Mouse (Mus musculus) heart, postnatal 0 days (tissue): ENCODE measurements around the gene Plaur. TPM values are rescaled to one million over a fixed set of nuclear protein-coding genes. Genes with fewer than 3 reads are reported as not detected.

Experiments used
- ATAC-seq: fragments of 200-750 bp; cut with Nextera tagmentation; 2 replicates; pipeline ENCODE4 v1.8.0; 2017; ENCODE audit warnings: low read depth, moderate number of reproducible peaks, moderate library complexity; ENCODE audit not compliant: insufficient read depth
- DNase-seq: peaks from one replicate; pipeline ENCODE4 v3.0.0-alpha.2; 2016; ENCODE audit warnings: low spot score
- H3K27ac ChIP-seq: fragments of 300-500 bp; sonication (generic); 2 replicates; pipeline ENCODE4 v1.5.1; 2014; ENCODE audit warnings: low read depth, mild to moderate bottlenecking
- H3K27me3 ChIP-seq: fragments of 300-500 bp; sonication (generic); 2 replicates; pipeline ENCODE4 v1.6.1; 2014; ENCODE audit warnings: low read length, mixed read lengths; ENCODE audit not compliant: control insufficient read depth, insufficient read depth
- H3K36me3 ChIP-seq: fragments of 300-500 bp; sonication (generic); replicated peaks from 2 replicates; pipeline ENCODE4 v1.6.1; 2014; ENCODE audit warnings: low read length, mixed read lengths; ENCODE audit not compliant: control insufficient read depth, insufficient read depth
- H3K4me1 ChIP-seq: fragments of 300-500 bp; sonication (generic); 2 replicates; pipeline ENCODE4 v1.6.1; 2014; ENCODE audit warnings: antibody characterized with exemption; ENCODE audit not compliant: control insufficient read depth, insufficient read depth
- H3K4me2 ChIP-seq: fragments of 300-500 bp; sonication (generic); 2 replicates; pipeline ENCODE4 v1.6.1; 2014; ENCODE audit warnings: low read depth, mild to moderate bottlenecking, low read length, moderate library complexity
- H3K4me3 ChIP-seq: fragments of 300-500 bp; sonication (generic); 2 replicates; pipeline ENCODE4 v1.5.1; 2014; ENCODE audit warnings: low read depth, low read length
- H3K9ac ChIP-seq: fragments of 300-500 bp; sonication (generic); replicated peaks from 2 replicates; pipeline ENCODE4 v1.6.1; 2014; ENCODE audit warnings: low read depth, low read length, mixed read lengths
- H3K9me3 ChIP-seq: fragments of 300-500 bp; sonication (generic); replicated peaks from 2 replicates; pipeline ENCODE4 v1.6.1; 2016; ENCODE audit warnings: low read length; ENCODE audit not compliant: control insufficient read depth
- CTCF ChIP-seq: IDR thresholded peaks from 2 replicates; pipeline ENCODE4 v1.5.1; 2016; ENCODE audit warnings: antibody characterized with exemption, control low read depth, low read depth
- EP300 ChIP-seq: IDR thresholded peaks from 2 replicates; pipeline ENCODE4 v1.6.1; 2016; ENCODE audit warnings: antibody characterized with exemption, low read depth
- WGBS: fragments of 180-500 bp; shearing (Covaris S2); extraction: QIAGEN DNeasy Blood & Tissue Kit; methylation state at CpG from one replicate; pipeline ENCODE4 v1.1.7; 2014; 5-methylcytosine and 5-hydroxymethylcytosine counted together
- polyA plus RNA-seq: library from polyadenylated mRNA; unstranded; fragments of >200 nt; fragmentation: Nextera tagmentation; extraction: Ambion mirVana; gene quantifications from 2 replicates; pipeline ENCODE4 v1.2.1, GENCODE M21; 2015
- total RNA-seq: library from RNA; depleted of rRNA; stranded (reverse); fragments of >200 nt; gene quantifications from 2 replicates; pipeline ENCODE4 v1.2.3, GENCODE M21; 2014; ENCODE audit warnings: low replicate concordance

Plaur gene
- total and polyA plus RNA-seq, 2 experiments from 2014 or later = 6.5 to 13.1 TPM

DNA sequence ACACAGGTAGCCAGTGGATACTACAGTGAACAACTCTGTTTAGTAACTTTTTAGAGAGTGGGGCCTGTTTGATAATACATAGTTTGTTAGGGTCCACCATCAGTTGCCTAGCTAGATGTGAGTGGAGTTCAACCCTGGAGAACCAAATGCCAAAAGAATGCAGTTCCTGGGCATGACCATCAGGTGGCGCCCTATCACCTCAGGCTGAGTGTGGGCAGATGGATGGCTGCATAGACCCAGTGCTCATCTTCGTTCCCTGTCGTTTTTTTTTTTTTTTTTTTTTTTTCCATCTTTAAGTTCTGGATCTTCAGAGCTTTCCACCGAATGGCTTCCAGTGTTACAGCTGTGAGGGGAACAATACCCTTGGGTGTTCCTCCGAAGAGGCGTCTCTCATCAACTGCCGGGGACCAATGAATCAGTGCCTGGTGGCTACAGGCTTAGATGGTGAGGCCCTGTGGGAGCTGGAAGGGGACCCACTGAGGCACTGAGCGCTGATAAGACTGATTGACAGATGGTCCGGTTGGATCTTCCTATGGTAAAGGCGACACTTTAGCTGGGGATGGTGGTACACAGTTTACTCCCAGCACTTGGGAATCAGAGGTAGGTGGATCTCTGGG is 11.7 kb downstream of the Plaur start:
- H3K9me3 ChIP-seq = no peaks in the 10 kb centered on the region
- no peak overlapping the region for H3K4me2 ChIP-seq
- peak; percentile 37 for ATAC-seq
- no peak overlapping the region for H3K4me3 ChIP-seq
- DNase-seq = no peak
- H3K27me3 ChIP-seq = no peaks in the 10 kb centered on the region
- no peak overlapping the region for H3K9ac ChIP-seq
- WGBS = 50% methylated on average over 10 of the region's 10 CpGs
- peaks cover 3% of the 10 kb centered on the region; the same call in 1 of the 2 replicates for H3K36me3 ChIP-seq
- H3K4me1 ChIP-seq = no peaks in the 10 kb centered on the region
- no peak overlapping the region for H3K27ac ChIP-seq
- TF ChIP-seq EP300 (no peak), CTCF (peak; percentile 91)

DNA sequence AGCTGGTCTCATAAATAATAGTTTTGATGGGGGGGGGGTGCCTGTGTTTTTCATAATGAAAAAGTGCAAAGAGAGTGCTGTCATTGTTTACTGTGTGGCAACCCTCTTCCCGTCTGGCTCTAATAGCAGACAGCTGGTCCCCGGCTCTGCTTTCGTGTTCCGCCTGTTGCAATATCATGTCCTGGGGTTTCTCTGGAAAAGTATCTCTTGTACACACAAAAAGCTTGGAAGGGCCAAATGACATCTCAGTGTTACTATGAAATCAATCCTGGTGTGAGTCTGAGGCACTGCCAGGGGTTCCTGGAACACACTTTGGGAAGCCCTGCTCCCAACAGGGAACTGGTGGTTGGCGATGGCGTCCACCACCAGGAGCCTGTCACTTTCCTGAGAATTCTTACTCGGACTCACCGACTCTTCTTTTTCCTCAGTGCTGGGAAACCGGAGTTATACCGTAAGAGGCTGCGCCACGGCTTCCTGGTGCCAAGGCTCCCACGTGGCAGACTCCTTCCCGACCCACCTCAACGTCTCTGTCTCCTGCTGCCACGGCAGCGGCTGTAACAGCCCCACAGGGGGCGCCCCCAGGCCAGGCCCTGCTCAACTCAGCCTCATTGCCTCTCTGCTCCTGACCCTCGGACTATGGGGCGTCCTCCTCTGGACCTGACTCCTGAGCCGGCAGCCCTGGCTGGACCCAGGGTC is 12.7 kb downstream of the Plaur start:
- no peak overlapping the region for H3K4me3 ChIP-seq
- H3K4me1 ChIP-seq = no peaks in the 10 kb centered on the region
- H3K27me3 ChIP-seq = no peaks in the 10 kb centered on the region
- no peak overlapping the region for H3K9ac ChIP-seq
- no peak overlapping the region for H3K4me2 ChIP-seq
- ATAC-seq (no peak), DNase-seq (no peak)
- WGBS = 43% methylated on average over 21 of the region's 21 CpGs
- no peak; the same call in 1 of the 2 replicates for TF ChIP-seq CTCF
- TF ChIP-seq EP300 = no peak
- H3K9me3 ChIP-seq = no peaks in the 10 kb centered on the region
- no peak overlapping the region for H3K27ac ChIP-seq
- peaks cover 3% of the 10 kb centered on the region; the same call in 1 of the 2 replicates for H3K36me3 ChIP-seq

DNA sequence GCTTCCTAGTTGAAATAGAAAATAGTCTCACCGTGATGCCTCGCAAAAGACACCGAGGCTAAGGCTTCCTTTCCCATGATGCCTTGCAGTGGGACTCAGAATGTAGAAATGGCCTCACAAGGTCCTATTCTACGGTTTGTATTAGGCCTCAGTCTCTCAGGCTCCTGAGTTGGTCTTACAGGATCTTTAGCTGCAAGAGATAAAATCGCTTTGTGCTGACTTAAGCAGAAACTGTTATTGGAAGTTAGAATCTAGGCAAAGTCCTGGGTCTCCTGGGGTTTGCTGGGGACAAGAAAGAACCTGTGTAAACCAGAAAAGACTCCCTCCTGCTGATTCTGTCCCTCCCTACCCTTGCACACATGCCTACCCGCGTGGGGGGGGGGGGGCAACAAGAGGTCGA is 14.1 kb downstream of the Plaur start:
- DNase-seq = no peak
- ATAC-seq = no peak
- Histone ChIP-seq H3K4me2 (no peak overlapping the region), H3K36me3 (peaks cover 3% of the 10 kb centered on the region; the same call in 1 of the 2 replicates), H3K4me1 (0 out of 2 replicates have a peak, but pooled peaks cover 2% of the 10 kb centered on the region), H3K27ac (no peak overlapping the region), H3K9ac (no peak overlapping the region), H3K27me3 (peaks cover 12% of the 10 kb centered on the region), H3K4me3 (no peak overlapping the region), H3K9me3 (no peaks in the 10 kb centered on the region)
- WGBS = 77% methylated on average over 8 of the region's 8 CpGs
- no peak for TF ChIP-seq EP300
- no peak for TF ChIP-seq CTCF

DNA sequence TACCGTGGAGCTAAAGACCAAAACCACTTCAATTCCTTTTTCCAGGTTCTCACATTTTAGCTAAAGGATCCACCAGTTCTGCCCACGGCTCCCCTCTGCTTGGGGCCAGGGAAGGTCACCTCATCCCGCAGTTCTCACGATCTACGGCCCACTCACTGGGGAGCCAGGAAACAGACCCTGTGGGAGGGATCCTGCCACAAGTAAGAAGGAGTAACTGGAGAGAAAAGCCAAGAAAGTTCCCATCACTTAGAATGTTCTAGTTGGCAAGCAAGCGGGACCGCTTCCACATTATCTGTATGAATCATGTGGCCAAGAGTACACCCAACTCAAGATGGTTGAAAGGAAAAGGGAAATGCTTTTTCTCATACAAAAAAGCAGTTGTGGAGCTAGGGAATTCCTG is 14.6 kb downstream of the Plaur start:
- Histone ChIP-seq H3K4me3 (no peak overlapping the region), H3K4me2 (no peak overlapping the region), H3K9ac (no peak overlapping the region), H3K27ac (no peak overlapping the region), H3K4me1 (peaks cover 6% of the 10 kb centered on the region; the same call in 1 of the 2 replicates), H3K9me3 (no peaks in the 10 kb centered on the region), H3K27me3 (peaks cover 17% of the 10 kb centered on the region), H3K36me3 (peaks cover 3% of the 10 kb centered on the region; the same call in 1 of the 2 replicates)
- ATAC-seq (no peak), DNase-seq (no peak)
- WGBS = 66% methylated on average over 7 of the region's 7 CpGs
- TF ChIP-seq EP300 (no peak), CTCF (no peak)

DNA sequence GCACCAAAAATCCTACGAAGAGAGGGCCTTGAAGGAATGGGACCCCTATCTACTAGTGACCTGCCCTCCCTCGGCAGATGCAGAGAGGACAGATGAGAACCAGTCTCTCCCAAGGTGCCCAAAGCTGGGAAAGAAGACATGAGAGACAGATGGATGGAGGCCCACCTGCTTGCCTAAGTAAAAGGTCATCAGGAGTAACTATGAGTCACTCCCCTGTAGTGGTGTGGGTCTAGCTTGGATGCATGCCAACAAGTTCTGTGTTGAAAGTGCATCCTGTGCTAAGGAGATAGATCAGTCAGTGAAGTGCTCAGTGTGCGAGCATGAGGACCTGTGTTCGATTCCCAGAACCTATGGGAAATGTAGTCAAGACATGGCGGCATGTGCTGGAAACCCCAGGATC is 16.6 kb downstream of the Plaur start:
- Histone ChIP-seq H3K4me3 (no peak overlapping the region), H3K27ac (no peak overlapping the region), H3K4me2 (no peak overlapping the region), H3K9ac (no peak overlapping the region), H3K4me1 (peaks cover 6% of the 10 kb centered on the region; the same call in 1 of the 2 replicates), H3K27me3 (peaks cover 26% of the 10 kb centered on the region), H3K9me3 (no peaks in the 10 kb centered on the region), H3K36me3 (0 out of 2 replicates have a peak, but pooled peaks cover 3% of the 10 kb centered on the region)
- DNase-seq (no peak), ATAC-seq (no peak)
- WGBS = 76% methylated on average over 5 of the region's 5 CpGs
- no peak for TF ChIP-seq CTCF
- TF ChIP-seq EP300 = no peak
